Mouse (Mus musculus) liver, embryonic 16.5 days (tissue): Measurements from ENCODE around the gene Atxn1. TPM values are rescaled to one million over a fixed set of nuclear protein-coding genes. Genes with fewer than 3 reads are reported as not detected.

Experiments
- ATAC-seq: fragments of 200-750 bp; cut with Nextera tagmentation; 2 replicates; pipeline ENCODE4 v1.8.0; 2017; ENCODE audit warnings: low read depth, mild to moderate bottlenecking, moderate number of reproducible peaks, moderate library complexity
- H3K27ac ChIP-seq: fragments of 300-500 bp; sonication (generic); 2 replicates; pipeline ENCODE4 v1.5.1; 2014; ENCODE audit warnings: mild to moderate bottlenecking, low read length
- H3K27me3 ChIP-seq: fragments of 300-500 bp; sonication (generic); 2 replicates; pipeline ENCODE4 v1.6.1; 2014; ENCODE audit warnings: low read depth, low read length, mixed read lengths; ENCODE audit not compliant: control insufficient read depth, insufficient read depth
- H3K36me3 ChIP-seq: fragments of 300-500 bp; sonication (generic); 2 replicates; pipeline ENCODE4 v1.6.1; 2014; ENCODE audit warnings: mild to moderate bottlenecking; ENCODE audit not compliant: control insufficient read depth, insufficient read depth
- H3K4me1 ChIP-seq: fragments of 300-500 bp; sonication (generic); 2 replicates; pipeline ENCODE4 v1.6.1; 2014; ENCODE audit warnings: low read depth, low read length, mixed read lengths; ENCODE audit not compliant: control insufficient read depth
- H3K4me2 ChIP-seq: fragments of 300-500 bp; sonication (generic); 2 replicates; pipeline ENCODE4 v1.6.1; 2014; ENCODE audit warnings: low read depth, low read length, mixed read lengths
- H3K4me3 ChIP-seq: fragments of 300-500 bp; sonication (generic); 2 replicates; pipeline ENCODE4 v1.5.1; 2014; ENCODE audit warnings: low read depth, mild to moderate bottlenecking, low read length
- H3K9ac ChIP-seq: fragments of 300-500 bp; sonication (generic); 2 replicates; pipeline ENCODE4 v1.6.1; 2014; ENCODE audit warnings: low read depth, low read length
- H3K9me3 ChIP-seq: fragments of 300-500 bp; sonication (generic); replicated peaks from 2 replicates; pipeline ENCODE4 v1.6.1; 2016; ENCODE audit warnings: low read length; ENCODE audit not compliant: control insufficient read depth
- WGBS: fragments of 180-500 bp; shearing (Covaris S2); extraction: QIAGEN DNeasy Blood & Tissue Kit; methylation state at CpG from one replicate; pipeline ENCODE4 v1.1.7; 2014; ENCODE audit not compliant: insufficient replicate concordance; 5-methylcytosine and 5-hydroxymethylcytosine counted together
- polyA plus RNA-seq: library from polyadenylated mRNA; unstranded; fragments of >200 nt; fragmentation: Nextera tagmentation; extraction: Ambion mirVana; gene quantifications from 2 replicates; pipeline ENCODE4 v1.2.1, GENCODE M21; 2015

Gene Atxn1
- polyA plus RNA-seq, 1 experiment from 2014 or later: 3.2 TPM

DNA sequence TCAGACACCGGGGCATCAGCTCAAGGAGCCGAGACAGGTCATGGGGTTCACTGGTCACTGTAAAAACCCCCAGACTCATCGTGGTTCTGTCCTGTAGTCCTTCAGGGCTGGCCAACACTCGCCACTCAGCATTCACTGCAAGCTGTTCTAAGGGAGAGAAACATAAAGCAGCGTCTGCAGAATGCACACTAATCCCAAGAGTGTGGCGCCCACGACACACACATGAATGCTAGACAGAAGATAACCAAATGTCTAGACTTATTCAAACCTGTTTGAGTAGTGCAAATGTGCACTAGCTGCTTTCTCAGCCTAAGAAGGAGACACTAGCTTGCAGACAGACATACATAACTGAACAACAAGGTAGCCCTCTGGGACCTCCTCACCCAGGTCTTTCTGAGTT, 321.9 kb downstream of the Atxn1 start:
- H3K9me3 ChIP-seq: no peaks in the 10 kb centered on the region
- no peaks in the 10 kb centered on the region for H3K4me1 ChIP-seq
- no peak overlapping the region for H3K9ac ChIP-seq
- no peak overlapping the region for H3K27ac ChIP-seq
- no peak for ATAC-seq
- no peak overlapping the region for H3K4me3 ChIP-seq
- no peaks in the 10 kb centered on the region for H3K27me3 ChIP-seq
- H3K36me3 ChIP-seq: no peaks in the 10 kb centered on the region
- H3K4me2 ChIP-seq: no peak overlapping the region
- WGBS: 58% methylated on average over 7 of the region's 7 CpGs

DNA sequence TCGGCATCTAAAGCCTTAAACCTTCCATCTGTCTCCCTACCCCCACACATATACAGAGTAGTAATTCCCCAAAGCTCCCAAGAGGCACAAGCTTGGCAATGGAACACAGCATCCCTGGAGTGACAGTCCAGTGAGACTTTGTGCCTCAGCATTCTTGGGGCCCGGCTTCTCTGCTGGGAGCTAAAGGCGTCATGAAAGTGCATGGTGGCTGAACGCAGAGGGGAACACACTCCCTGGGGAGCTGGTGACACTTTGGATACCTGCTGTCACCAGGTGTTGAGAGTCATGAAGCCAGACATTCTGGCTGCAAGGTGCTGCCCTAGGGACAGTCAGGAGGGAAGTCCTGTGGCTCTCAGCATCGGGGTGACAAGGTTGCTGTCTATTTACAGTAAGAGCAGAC, 324.4 kb downstream of the Atxn1 start:
- H3K27me3 ChIP-seq: no peaks in the 10 kb centered on the region
- H3K36me3 ChIP-seq: no peaks in the 10 kb centered on the region
- no peak overlapping the region for H3K4me2 ChIP-seq
- no peak overlapping the region for H3K9ac ChIP-seq
- H3K4me1 ChIP-seq: no peaks in the 10 kb centered on the region
- no peak for ATAC-seq
- H3K4me3 ChIP-seq: no peak overlapping the region
- no peak overlapping the region for H3K27ac ChIP-seq
- H3K9me3 ChIP-seq: no peaks in the 10 kb centered on the region
- 63% methylated on average over 5 of the region's 5 CpGs for WGBS

DNA sequence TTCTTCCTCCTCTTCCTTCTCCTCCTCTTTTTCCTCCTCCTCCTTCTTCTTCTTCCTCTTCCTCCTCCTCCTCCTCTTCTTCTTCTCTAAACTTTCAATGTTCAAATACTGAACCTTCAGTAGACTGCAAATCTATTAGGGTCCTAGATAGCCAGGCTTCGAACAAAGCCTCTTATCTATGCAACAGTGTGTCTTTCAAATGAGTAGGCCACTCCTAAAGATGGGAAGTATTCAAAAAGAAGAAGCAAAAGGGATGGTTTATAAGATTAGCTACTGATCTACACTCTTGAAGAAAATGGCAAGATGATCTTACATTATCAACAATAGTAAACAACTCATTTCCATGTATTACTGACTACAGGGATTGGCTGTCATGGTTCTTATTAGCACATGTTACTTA, 326.5 kb downstream of the Atxn1 start:
- Histone ChIP-seq H3K27me3 (no peaks in the 10 kb centered on the region), H3K4me3 (no peak overlapping the region), H3K4me1 (no peaks in the 10 kb centered on the region), H3K27ac (no peak overlapping the region), H3K9me3 (no peaks in the 10 kb centered on the region), H3K4me2 (no peak overlapping the region), H3K36me3 (no peaks in the 10 kb centered on the region), H3K9ac (no peak overlapping the region)
- 22% methylated on average over 1 of the region's 1 CpGs for WGBS
- ATAC-seq: no peak

DNA sequence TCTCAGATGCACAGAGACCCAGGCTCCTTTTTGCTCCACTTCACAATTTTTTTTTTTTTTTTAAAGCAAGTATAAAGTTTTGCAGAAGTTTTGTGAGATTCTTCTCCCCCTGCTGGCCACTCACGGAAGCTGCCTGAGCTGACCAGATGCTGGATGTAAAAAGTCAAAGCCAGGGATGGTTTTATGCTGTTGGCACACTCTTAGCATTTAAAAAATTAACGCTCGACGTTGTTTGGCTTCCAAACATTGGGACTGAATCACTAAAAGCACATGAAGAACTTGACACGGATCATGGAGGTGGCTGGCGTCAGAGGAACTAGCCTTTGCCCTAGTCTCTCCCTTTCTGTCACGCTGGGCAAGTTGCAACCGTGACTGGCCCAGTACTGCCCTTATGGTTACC, 327.5 kb downstream of the Atxn1 start:
- no peaks in the 10 kb centered on the region for H3K4me1 ChIP-seq
- H3K4me3 ChIP-seq: no peak overlapping the region
- H3K36me3 ChIP-seq: no peaks in the 10 kb centered on the region
- no peak overlapping the region for H3K9ac ChIP-seq
- H3K27me3 ChIP-seq: no peaks in the 10 kb centered on the region
- no peak overlapping the region for H3K4me2 ChIP-seq
- no peak for ATAC-seq
- H3K27ac ChIP-seq: no peak overlapping the region
- no peaks in the 10 kb centered on the region for H3K9me3 ChIP-seq
- 47% methylated on average over 8 of the region's 8 CpGs for WGBS

DNA sequence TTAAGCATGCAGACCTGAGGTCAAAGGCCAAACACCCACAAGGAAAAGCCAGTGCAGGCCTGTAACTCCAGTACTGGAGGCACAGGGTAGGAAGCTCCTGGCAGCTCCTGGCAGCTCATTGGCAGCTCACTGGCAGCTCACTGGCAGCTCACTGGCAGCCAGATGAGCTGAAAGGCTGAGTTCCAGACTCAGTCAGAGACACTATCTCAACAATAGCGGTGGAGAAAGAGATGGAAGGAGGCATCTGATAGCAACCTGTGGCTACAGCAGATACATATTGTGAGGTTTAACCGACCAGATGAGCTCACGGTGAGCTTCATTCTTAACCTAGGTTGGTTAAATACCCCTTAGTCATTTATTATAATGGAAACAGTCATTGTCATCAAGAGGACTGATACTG, 328.4 kb downstream of the Atxn1 start:
- ATAC-seq: no peak
- H3K9ac ChIP-seq: no peak overlapping the region
- H3K9me3 ChIP-seq: no peaks in the 10 kb centered on the region
- H3K4me1 ChIP-seq: no peaks in the 10 kb centered on the region
- H3K4me2 ChIP-seq: no peak overlapping the region
- H3K4me3 ChIP-seq: no peak overlapping the region
- no peak overlapping the region for H3K27ac ChIP-seq
- WGBS: 25% methylated on average over 3 of the region's 3 CpGs
- no peaks in the 10 kb centered on the region for H3K27me3 ChIP-seq
- H3K36me3 ChIP-seq: no peaks in the 10 kb centered on the region

DNA sequence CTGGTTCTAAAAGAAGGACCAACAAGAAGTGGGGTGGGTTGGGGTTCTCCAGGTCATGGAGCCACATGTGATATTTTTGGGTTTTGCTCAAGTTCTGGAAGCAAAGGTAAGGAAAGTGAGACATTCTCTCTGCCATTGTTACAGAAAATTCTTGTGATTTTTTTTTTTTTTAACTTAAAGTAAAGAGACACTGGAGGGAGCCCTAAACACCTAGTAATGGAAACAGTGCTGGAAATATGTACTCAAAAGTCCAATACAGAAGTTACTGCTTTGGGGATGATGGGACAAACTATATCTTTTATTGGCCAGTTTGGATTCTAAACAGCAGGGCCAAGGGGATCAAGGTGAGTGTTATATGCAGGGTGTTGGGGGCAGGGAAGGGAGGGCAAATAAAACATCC, 330.9 kb downstream of the Atxn1 start:
- H3K4me1 ChIP-seq: no peaks in the 10 kb centered on the region
- H3K4me2 ChIP-seq: no peak overlapping the region
- H3K27ac ChIP-seq: no peak overlapping the region
- H3K9me3 ChIP-seq: no peaks in the 10 kb centered on the region
- H3K9ac ChIP-seq: no peak overlapping the region
- no peaks in the 10 kb centered on the region for H3K27me3 ChIP-seq
- no peak for ATAC-seq
- no peaks in the 10 kb centered on the region for H3K36me3 ChIP-seq
- no peak overlapping the region for H3K4me3 ChIP-seq

DNA sequence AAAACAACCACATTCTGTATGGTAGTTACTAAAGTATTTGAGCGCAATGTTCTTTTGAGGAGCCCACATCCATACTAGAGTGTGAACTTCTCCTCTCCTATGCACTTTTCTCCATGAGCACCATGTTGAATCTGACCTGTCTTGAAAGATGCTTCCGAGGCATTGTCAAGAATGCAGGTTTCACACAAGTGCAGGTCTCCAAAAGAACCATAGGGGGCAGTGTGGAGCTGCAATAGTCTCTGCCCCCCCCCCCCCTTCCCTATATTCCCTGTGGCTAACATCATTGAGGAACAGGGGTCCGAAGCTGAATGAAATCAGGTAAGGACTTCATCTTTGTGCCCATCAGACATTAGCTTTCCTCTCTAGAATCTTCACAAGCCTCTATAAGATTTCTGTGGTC, 332.7 kb downstream of the Atxn1 start:
- no peaks in the 10 kb centered on the region for H3K4me1 ChIP-seq
- H3K4me2 ChIP-seq: no peak overlapping the region
- no peak for ATAC-seq
- H3K4me3 ChIP-seq: no peak overlapping the region
- no peaks in the 10 kb centered on the region for H3K9me3 ChIP-seq
- no peaks in the 10 kb centered on the region for H3K27me3 ChIP-seq
- WGBS: 62% methylated on average over 3 of the region's 3 CpGs
- no peaks in the 10 kb centered on the region for H3K36me3 ChIP-seq
- H3K9ac ChIP-seq: no peak overlapping the region
- H3K27ac ChIP-seq: no peak overlapping the region

DNA sequence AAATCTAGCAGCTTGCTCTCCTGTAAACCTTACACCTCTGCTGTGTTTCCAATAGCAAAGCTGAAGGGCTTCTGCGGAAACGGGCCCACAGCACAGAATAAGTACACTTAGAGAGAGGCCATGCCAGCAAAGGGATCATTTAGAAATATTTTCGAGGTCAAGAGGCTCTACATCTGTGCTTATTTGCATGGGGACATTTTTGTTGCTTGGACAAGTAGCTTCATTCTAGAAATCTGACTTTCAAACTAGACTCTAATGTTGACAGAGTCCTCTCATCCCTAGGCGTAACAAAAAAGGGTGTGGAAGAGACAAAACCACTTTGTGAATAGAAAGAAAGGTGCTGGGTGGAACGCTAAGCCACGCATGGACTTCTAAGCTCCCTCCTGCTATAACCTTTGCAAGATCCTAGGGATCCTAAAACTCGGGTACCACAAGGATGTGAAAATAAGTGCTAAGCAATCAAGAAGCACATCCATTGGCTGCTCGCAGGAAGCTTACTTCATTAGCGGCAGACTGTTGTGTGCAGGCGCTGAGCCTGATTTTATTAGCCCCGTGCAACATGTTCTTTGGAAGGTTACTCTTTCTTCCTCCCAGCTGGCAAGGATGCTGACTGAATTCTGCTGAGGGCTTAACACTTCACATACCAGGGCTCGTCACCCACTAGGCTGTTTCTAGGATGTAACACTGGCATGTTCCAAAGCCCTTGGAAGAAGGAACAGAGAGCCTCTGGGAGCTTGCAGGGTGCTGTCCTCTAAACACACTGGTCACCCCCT, 334.1 kb downstream of the Atxn1 start:
- H3K9me3 ChIP-seq: no peaks in the 10 kb centered on the region
- H3K36me3 ChIP-seq: no peaks in the 10 kb centered on the region
- no peak overlapping the region for H3K4me3 ChIP-seq
- no peaks in the 10 kb centered on the region for H3K4me1 ChIP-seq
- H3K4me2 ChIP-seq: no peak overlapping the region
- no peak overlapping the region for H3K9ac ChIP-seq
- WGBS: 69% methylated on average over 12 of the region's 12 CpGs
- no peak overlapping the region for H3K27ac ChIP-seq
- no peak for ATAC-seq
- H3K27me3 ChIP-seq: no peaks in the 10 kb centered on the region

DNA sequence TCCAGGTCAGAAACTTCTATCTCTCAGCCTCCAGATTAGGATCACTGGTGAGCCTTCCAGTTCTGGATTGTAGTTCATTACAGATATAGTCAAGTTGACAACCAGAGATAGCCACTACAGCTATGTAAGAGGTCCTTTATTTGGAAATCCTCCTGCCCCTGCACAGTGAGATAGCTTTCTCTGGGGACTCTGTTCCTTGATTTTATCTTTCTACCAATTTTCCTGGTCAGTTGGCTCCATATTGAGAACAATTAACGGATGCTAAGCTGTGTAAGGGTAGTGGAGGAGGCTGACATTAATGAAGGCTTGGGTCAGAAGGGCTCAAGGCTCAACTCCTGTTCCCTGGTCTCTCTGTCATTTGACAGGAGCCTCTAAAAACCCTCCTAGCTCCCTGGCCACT, 335.1 kb downstream of the Atxn1 start:
- Histone ChIP-seq H3K9ac (no peak overlapping the region), H3K27me3 (no peaks in the 10 kb centered on the region), H3K4me2 (no peak overlapping the region), H3K9me3 (no peaks in the 10 kb centered on the region), H3K36me3 (no peaks in the 10 kb centered on the region), H3K27ac (no peak overlapping the region), H3K4me1 (no peaks in the 10 kb centered on the region), H3K4me3 (no peak overlapping the region)
- 41% methylated on average over 1 of the region's 1 CpGs for WGBS
- no peak for ATAC-seq
